Mouse (Mus musculus) urinary bladder, postnatal 25 days (tissue): Measurements from ENCODE around the gene Hoxc8.

ENCODE experiments used
- DNase-seq: peaks from one replicate; pipeline ENCODE4 v3.0.0; 2022; ENCODE audit warnings: low spot score

Gene Hoxc8

GRCm38 (mm10) chr15:102990461-102991397 lies at the start of gene Hoxc8:
Hoxc8 (plus strand) TSS chr15:102990607.
- DNase-seq = no peak

DNA sequence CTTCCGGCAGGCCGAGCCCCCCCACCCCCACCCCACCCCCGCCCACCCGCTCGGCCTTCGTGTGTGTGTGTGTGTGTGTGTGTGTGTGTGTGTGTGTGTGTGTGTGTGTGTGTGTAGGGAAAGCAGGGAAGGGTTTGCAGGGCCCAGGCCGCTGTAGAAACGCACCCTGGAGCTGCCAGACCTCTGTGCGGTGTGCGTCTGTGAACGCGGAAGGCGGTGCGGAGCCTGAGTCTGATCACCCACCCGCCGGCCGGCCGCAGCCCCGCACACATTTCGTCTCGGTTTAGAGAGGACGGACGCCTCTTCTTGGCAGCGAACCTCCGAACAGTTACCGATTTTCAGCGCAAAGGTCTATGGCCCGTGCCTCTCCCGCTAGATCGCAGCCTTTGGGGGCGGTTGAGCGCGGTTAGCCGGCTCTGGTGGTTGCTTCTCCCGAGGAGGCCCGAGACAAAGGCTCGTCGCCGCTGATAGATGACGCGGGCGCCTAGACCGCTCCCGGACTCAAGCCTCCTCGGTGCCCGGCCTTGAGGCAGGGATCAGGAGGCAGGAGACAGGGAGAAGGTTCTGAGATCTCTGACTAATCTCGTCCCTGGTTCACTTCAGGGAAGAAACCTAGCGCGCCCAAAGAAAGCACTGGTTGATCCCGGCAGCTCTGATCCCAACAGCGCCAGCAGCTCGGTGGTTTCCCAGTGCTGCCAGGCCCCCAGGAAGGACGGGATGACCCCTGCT lies 47.5 kb upstream of the Hoxc8 start:
- DNase-seq = no peak

DNA sequence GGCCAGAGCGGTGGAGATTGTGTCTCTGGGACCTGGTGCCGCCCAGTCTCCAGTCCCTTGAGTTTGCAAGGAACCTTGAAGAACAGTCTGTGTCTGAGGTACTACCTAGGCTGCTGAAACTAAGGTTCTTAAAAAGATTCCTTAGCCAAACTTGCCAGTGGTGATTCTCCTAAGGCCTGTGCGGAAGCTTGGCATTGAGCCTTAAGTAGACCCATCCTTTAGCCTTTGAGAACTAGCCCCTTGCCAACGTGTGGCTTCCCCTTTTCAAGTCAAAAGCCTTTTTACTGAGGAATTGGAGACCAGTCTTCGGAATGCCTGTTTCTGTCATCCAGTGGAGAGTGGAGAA lies 47.0 kb upstream of the Hoxc8 start:
- no peak for DNase-seq

GRCm38 (mm10) chr15:102945185-102946077 lies 45.0 kb upstream of the Hoxc8 start:
- DNase-seq = no peak

- no peak for DNase-seq
Measured at GRCm38 (mm10) chr15:102947276-102947675, 43.1 kb upstream of the Hoxc8 start.

GRCm38 (mm10) chr15:102948842-102949241 lies 41.6 kb upstream of the Hoxc8 start:
- no peak for DNase-seq

GRCm38 (mm10) chr15:102949696-102950095 lies 40.7 kb upstream of the Hoxc8 start:
- DNase-seq = no peak

DNA sequence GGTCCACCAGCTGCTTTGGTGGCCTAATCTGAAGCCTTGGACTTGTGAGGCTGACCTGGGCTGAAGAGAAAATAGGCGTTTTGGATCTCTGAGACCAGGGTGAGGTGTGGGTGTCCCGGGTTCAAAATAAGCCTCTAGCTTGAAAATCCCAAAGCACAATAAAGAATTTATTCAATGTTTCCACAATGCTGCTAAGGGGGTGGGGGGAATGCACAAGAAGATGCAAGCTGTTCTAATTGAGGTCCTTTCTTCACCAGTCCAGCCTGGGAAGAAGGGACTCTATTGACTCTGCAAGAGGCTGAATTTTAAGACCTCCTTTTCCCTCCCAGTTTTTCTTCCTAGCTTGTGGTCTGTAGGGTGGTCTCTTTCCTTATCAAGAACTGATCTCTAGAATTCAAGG lies 39.5 kb upstream of the Hoxc8 start:
- no peak for DNase-seq

GRCm38 (mm10) chr15:102953561-102953960 lies 36.8 kb upstream of the Hoxc8 start:
- no peak for DNase-seq

DNA sequence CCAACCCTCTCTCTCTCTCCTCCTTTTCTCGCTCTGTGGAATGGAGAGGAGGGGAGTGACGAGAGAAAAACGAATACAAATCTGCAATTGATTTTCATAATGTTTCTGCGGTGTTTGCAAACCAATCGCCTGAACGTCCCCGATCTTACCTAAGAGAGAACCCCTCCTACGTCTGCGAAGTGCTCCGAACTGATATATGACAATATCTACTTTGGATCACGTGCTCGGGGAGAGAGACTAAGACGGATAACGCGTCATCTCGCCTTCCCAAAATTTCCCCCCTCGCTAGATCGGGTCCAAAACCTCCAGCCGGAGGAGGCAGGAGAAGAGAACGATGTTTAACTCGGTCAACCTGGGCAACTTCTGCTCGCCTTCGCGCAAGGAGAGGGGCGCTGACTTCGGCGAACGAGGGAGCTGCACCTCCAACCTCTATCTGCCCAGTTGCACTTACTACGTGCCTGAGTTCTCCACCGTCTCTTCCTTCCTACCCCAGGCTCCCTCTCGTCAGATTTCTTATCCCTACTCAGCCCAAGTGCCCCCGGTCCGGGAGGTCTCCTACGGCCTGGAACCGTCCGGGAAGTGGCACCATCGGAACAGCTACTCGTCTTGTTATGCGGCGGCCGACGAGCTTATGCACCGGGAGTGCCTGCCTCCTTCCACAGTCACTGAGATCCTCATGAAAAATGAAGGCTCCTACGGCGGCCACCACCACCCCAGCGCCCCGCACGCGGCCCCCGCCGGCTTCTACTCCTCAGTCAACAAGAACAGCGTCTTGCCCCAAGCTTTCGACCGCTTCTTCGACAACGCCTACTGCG lies 36.0 kb upstream of the Hoxc8 start, which contains the start of gene Hoxc11:
Gene Hoxc11, plus strand, starts transcription at position 236 of the 815 bp plus-strand sequence.
- no peak for DNase-seq

DNA sequence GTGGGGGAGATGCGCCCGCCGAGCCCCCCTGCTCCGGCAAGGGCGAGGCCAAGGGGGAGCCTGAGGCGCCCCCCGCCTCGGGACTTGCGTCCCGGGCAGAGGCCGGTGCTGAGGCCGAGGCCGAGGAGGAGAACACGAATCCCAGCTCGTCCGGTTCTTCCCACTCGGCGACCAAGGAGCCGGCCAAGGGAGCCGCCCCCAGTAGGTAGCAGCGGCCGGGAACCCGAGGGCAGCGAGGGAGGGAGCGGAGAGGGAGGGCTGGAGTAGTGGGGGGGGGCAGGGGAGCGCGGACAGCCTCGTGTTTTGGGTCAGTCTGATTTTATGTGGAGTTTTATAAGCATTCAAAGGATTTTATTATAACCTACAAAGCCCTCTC lies 35.4 kb upstream of the Hoxc8 start:
- no peak for DNase-seq

DNA sequence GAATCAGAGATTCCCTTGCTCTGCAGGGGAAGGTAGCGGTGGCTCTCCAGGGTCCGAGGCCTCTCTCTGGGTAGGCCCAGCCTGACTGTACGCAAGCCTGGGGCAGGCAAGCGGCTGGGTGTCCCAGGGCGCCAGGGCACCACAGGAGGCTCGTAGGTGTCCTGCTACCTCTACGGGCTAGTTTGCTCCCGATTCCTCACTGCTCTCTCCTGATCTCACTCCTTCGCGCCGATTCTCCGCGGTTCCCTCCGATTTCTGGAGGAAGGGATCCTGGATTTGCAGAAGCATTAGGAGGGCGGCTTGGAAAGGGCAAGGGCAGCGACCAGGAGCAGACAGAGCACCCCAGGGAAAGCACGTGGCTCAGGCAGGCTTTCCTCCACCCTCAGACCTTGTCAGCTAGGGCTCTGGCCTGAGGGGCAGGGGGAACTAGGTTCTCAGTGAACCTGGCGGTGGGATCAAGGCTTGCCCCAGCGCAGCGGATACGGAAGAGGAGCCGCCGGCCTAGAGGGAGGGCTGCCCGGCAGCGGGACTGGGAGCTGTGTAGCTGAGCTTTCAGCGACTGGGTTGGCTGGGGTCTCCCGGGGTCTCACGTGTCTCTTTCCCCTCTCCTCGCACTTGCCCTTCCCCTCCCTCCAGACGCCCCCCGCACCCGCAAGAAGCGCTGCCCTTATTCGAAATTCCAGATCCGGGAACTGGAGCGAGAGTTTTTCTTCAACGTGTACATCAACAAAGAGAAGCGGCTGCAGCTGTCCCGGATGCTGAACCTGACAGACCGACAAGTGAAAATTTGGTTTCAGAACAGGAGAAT lies 34.4 kb upstream of the Hoxc8 start:
- DNase-seq = no peak

DNA sequence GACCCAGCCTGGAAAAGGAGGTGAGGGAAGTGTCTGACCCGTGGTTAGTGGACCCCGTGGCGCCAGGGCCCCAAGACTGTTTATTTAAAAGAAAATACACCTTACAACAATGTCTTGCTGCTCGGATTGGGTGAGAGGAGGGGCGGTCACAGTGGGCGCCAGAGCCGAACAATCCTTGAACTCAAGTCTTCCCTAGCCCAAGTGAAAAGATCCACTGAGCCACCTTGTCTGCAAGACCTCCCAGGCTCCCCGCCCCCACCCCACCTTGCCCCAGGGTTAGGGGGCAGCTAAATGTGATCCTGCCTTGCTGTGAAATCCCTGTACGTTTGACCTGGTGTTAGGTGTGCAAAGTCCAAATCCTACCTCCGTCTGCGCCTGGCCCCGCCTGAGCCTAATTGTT lies 33.5 kb upstream of the Hoxc8 start:
- no peak for DNase-seq

DNA sequence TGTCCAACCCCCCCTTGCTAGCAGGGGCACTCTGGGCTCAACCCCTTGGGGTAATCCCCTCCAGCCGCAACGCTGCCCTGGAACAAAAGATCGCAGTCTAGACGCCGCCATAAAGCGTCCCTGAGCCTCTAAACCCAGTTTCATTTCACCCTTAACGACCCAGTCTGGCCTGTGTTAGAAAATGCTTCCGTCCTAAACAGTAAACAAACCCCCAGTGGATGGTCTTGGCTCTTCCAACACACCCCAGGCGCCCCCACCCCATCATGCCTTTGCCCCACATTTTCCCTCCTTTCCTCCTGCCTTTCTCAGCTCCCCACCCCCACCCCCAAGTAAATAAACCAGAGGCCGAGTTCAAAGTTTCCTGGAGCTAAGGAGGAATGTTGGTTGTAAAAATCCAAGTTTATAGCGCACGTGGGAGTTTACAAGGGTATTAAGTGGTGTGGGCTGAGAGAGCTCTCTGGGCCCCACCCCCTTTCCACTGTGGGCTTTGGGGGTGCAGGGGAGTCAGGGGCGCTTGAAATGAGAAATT lies 30.7 kb upstream of the Hoxc8 start:
- DNase-seq = no peak

- DNase-seq = no peak
Measured at GRCm38 (mm10) chr15:102961728-102962127, 28.7 kb upstream of the Hoxc8 start.

- no peak for DNase-seq
Measured at GRCm38 (mm10) chr15:102962492-102962891, 27.9 kb upstream of the Hoxc8 start.

DNA sequence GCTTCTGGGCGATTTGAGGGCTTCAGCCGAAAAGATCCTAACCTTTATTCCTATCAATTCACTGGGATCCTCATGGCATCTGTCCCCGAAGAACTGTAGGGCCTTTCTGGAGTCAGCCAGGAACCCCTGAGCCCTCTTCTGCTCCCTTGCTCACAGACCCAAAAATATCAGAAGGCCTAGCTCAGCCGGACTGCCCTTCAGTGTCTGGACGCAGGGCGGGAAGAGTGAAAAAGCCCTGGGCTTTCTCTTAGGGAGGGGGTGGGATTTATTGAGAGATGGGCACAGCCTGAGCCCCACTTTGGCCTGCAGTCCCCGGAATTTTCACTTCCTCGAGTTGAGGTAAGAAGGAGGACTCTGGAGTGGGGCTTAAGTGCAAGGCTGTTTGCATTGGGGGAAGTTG lies 27.1 kb upstream of the Hoxc8 start:
- no peak for DNase-seq

GRCm38 (mm10) chr15:102963671-102964640 lies 26.5 kb upstream of the Hoxc8 start:
- DNase-seq = peak; percentile 27
